Mouse (Mus musculus) 3T3-L1 (cell line): ENCODE measurements at regions not wholly inside any gene's neighbourhood (a gene's known extent, or its start where the extent isn't known, plus 50 kb on each side); places are given as distances from the start of the nearest gene placed in this dataset.

Source experiments
- DNase-seq: peaks from one replicate; pipeline ENCODE4 v3.0.0-alpha.2; 2015; ENCODE audit warnings: low read depth, low spot score

- no peak for DNase-seq
Observed at GRCm38 (mm10) chr10:42131798-42132197, 113.6 kb upstream of the Armc2 start.

- peak; percentile 45 for DNase-seq
Observed at GRCm38 (mm10) chr10:42131298-42131697, 113.1 kb upstream of the Armc2 start.

GRCm38 (mm10) chr10:42127865-42128419 lies 109.7 kb upstream of the Armc2 start:
- DNase-seq, result peak; percentile 8

- no peak for DNase-seq
Observed at GRCm38 (mm10) chr10:42126816-42127215, 108.6 kb upstream of the Armc2 start.

DNA sequence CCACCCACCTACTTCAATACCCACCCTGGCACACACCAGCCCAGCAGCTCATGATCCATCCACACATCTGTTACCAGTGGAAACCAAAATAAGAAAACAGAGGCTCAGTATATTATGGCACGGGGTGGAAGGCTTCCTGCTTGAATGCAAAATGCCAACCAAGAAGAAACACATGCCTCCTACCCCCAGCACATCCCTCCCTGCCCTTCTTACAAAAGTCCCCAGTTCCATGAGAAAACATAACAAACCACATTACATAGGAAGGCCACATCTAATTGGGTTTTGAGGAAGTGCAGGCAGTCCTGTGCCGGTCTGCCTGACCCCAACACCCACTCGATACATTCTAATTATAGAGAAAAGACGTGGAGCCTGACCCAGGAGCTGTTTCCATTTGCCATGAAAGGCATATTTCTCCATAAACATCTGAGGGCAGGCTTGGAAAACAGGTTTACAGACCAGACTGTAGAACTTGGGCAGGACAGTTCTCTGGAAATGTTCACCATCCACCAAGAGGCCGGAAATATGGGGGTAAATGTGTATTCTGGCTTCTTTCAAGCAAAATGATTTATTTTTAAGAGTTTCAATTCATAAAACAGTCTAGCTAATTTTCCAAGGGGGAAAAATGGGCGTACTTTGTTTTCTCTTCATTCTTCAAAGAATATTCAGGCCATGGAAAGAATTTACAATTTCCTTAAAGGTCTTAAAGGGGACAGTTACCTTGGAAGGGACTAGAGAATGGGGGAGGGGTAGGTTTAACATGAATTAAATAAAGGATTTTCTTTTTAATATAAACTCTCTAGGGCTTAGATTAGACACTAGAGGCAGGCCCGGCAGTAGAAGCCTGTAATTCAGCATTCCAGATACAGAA lies 104.8 kb upstream of the Armc2 start:
- no peak for DNase-seq

DNA sequence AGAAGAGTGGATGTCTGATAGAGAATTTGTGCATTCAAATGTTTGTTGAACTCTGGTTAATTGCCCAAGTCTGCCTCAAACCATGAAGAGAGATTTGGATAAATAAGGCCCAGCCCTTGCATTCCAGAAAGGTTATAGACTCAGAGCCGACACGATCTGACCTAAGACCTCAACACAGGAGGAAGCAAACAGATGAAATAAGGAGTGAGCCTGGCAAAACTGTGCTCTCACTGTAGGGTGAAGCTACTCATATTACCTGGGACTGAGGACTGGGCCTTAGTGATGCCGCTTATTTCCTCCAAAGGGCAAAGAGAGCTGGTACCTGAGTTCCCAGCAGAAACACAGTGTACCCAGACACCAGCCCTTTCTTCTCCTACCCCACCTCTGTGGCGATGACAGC lies 103.7 kb upstream of the Armc2 start:
- DNase-seq, result no peak

DNA sequence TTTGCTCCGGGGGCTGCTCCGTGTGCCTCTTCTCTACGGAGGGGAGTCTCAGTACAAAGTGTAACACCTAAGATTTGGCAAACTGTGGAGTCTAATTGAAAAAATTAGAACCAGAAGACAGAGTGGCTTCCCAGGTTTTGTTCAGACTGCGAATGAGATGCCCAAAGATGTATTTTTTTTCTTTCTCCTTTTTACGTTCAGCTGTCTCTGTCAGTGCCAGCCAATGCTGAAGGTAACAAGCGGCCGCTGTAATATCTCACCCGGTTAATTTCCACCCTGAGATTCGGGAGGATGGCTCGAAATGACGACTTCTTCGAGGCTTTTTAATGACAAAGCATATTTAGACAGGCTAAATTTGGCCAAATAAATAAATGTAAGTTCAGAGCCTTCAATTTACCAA lies 101.1 kb upstream of the Armc2 start:
- DNase-seq, result no peak

GRCm38 (mm10) chr10:42118361-42119188 lies 100.3 kb upstream of the Armc2 start:
- no peak for DNase-seq

DNA sequence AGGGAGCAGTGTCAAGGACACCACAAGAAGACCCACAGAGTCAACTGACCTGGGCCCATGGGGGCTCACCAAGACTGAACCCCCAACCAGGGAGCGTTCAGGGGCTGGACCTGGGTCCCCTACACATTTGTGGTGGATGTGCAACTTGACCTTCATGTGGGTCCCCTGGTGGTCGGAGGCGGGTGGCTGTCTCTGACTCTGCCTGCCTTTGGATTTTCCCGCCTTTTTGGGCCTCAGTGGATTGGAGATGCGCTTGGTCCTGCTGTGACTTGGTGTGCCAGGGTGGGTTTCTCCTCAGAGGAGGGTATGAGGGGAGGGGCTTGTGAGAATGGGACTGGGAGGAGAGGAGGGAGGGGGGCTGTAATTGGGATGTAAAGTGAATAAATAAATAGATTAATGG lies 99.3 kb upstream of the Armc2 start:
- no peak for DNase-seq

GRCm38 (mm10) chr10:42115920-42116298 lies 97.7 kb upstream of the Armc2 start:
- peak; percentile 34 for DNase-seq

DNA sequence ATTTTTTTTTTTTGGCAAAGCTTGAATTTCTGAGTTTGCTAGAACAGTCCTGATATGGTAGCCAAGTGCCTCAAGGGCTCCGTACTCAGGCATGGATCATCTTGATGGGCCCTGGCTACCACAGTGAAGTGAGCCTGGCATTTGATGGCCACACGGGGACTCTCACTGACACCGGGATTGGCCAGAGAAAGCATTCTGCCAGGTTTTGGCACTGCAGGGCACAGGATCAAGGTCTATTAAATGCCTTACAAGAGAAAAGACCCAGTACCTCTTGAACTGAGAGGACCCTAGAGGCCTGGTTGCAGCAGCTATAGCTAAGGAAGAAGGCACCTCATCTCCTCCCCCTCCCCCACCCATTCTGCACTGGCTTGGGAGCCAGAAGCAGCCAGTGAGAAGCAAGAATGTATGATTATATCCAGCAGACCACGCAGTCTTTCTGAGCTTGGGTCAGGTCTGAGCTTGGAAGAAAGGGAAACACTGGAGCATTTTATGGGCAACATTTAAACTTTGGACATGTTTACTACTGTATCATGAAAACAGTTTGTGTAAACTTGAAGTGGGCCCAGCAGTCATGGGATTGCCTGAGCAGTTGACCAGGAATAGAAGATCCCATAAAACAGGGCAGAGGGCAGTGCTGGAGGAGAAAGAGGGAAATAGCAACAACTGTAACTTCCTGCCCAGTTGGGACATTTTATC lies 97.1 kb upstream of the Armc2 start:
- no peak for DNase-seq

- no peak for DNase-seq
Observed at GRCm38 (mm10) chr10:42110704-42111103, 92.5 kb upstream of the Armc2 start.

DNA sequence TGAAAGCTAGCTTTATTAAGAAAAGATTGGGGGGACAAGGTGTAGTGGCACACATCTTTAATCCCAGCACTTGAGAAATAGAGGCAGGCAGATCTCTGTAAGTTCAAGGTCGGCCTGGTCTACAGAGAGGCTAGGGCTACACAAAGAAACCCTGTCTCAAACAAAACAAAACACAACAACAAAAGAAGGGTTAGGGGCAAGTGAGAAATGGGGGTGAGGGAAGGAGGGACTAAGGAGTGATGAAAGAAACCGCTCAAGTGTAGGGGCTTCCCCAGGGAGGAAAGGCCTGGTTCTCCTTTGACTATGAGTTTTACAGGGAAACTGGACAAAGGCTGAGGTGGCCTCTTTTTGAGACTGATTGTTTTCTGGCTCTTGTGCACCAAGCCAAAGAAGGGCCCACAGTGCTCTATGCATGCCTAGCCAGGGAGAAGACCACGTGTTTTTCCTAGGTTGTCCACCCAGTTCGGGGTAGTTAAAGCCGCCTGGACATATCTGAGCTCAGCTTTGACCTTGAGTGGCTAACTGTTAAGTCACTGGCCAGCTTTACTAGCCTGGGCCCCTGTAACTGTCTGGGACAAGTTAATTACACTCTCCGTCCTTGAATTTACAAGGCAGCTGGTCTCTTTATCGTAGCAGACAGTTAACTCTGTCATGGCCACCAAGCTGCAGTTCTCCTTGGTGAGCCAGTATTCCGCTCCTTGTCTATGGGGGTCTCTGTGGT lies 90.2 kb upstream of the Armc2 start:
- DNase-seq, result no peak

DNA sequence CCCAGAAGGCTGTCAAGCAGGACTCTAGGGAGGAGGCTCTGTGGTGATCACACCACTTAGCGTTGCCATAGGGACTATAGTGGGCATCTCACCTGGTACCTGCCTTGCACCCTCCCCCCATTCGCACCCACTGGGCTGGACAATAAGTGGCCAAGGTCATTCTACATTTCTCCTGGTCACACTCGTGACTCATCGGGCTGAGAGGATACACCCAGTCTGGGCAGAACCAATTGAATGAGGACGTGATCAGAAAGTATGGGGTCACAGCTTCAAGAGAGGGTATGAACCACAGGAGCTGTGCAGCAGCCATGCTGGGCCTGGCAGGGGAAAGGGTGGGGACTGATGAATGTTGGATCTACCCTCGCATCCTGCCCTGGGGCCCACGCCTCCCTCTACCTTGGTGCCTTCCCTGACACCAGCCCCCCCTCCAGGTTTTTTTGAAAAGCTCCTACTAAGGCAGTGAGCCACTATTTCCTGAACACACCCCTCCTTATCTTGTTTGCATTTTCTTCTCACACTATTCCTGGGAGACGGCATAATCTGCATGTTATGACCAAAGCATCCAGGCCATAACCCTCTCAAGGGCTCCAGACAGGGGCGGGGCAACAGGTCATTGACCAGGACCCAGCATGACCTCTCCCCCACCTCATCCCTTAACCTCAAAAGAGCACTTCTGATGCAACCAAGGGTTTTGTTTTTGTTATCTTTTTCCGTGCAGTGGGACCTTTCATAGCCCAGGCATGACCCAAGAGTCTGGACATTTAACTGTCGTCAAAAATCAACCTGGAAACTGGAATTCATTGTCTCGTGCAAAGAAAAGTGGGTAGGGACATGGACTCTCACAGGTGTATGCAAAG lies 89.4 kb upstream of the Armc2 start:
- no peak for DNase-seq

DNA sequence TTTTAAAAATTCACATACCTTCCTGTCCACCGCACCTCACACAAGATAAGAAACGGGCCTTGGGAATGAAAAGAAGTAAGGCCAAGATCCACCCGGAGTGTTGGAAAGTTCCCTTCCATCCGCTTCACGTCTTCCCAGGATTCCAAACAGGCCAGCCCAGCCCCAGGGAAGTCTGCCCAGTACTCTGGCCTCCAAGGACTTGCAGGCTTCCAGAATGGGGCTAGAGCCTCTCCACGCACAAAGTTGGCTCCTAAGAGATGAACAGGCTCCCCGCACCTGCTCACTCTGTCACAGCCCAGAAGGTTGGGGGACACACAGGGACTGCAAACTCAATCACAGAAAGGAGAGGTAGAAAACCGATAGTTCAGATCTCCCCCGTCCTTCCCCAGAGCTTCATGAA lies 88.4 kb upstream of the Armc2 start:
- no peak for DNase-seq

- DNase-seq, result no peak
Observed at GRCm38 (mm10) chr10:42105083-42105482, 86.8 kb upstream of the Armc2 start.

DNA sequence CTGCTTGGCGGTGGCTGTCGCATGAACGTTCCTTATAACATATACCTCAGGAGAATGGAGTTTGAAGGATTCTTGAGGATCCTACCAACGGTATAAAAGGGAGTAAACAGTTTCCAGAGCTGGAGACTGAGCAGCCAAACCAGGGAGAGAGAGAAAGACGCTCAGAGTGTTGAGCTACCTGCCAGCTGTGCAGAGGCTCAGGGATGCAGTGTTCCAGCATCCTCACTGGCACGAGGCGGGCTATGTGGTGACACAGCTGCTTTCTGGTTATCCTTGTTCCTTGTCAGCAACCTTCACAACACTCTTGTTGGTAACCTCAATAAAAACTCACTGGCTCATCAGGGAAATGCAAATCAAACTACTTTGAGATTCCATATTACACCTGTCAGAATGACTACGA lies 84.1 kb upstream of the Armc2 start:
- no peak for DNase-seq

DNA sequence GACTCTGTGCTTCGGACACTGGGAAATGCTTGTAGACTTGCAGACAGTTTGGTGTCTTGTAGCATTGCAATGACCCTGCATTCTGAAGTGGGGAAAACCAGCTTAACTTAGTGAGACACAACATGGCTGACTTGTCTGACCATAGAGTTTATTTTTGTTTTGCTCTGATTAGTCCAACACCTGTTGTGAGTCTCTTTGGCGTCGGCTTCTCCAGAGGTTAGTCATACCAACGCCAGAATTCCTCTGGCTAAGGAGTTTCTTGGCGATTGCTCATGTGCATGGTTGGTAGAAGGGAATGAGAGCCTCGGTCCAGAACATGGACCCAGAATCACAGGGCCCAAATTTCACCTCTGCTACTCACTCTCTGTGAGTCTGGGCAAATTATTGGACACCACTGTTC lies 82.9 kb upstream of the Armc2 start:
- DNase-seq, result peak; percentile 24

DNA sequence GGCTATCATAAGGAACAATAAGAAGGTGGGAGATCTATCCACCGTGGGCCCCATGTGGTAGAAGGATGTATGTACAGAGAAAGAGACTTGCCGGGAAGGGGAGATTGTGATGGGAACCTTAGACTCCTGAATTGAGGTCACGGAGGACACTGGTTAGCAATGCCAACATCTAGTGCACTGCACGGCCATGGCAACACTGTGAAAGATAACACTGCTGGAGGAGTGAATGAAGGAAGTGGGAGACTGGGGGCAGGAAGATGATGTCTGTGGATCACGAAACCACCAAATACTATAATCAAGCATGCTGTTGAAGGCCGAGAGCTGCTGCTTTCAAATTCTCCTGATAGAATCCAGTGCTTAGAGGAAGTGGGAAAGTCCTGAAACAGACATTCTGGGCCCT lies 78.7 kb upstream of the Armc2 start:
- no peak for DNase-seq

DNA sequence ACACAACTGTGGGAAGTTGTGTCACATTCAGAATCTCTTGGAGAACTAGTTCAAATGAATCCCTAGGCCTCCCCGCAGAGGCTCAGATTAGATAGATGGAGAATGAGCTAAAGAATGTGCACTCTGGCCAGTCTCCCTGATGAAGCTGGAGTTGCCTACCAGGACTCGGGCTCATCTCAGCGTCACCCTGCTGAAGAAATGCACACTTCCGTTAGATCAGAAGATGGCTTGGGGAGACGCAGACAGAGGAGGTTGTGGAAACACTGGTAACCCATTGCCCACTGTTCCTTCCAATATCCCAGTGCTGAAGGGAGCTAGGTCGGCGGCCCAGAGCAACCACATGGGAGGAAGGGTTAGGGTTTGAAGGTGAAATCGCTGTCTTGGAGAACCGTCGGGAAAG lies 77.7 kb upstream of the Armc2 start:
- DNase-seq, result no peak
